Mouse (Mus musculus) liver, embryonic 14.5 days (tissue): ENCODE data around the gene Calhm5.

Experiments
- CTCF ChIP-seq: IDR thresholded peaks from 2 replicates; pipeline ENCODE4 v1.5.1; 2016; ENCODE audit warnings: antibody characterized with exemption, low read depth, control low read depth
- EP300 ChIP-seq: IDR thresholded peaks from 2 replicates; pipeline ENCODE4 v1.6.1; 2016; ENCODE audit warnings: antibody characterized with exemption, low read depth

DNA sequence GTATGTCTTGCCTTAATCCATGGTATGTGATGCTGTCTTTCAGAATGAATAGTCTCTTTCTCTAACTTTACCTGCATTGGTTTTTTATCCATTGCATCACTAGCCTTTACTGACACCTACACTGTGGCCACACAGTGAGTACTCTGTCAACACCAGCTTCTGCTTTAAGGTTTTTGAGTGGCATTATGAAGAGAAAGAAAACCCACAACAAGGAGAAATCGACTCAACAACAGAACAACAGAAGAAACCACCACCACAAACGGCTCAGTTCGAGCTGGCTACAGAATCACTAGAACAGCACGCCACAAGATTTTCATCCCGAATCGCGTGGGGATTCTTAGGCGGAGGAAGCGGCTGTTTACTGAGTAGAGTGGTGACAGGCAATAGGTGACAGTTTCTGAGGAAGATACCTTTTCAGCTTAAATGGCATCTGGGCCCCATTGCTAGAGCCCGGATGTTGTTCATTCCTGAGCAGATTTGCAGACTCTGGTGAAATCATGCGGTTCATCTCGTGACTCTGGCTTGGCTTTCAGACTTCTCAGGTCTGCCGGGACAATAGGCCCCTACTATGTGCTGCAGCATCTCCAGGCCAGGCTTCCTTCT, 14.6 kb upstream of the Calhm5 start:
- TF ChIP-seq CTCF (no peak), EP300 (no peak)
